In the genomic region with DNA sequence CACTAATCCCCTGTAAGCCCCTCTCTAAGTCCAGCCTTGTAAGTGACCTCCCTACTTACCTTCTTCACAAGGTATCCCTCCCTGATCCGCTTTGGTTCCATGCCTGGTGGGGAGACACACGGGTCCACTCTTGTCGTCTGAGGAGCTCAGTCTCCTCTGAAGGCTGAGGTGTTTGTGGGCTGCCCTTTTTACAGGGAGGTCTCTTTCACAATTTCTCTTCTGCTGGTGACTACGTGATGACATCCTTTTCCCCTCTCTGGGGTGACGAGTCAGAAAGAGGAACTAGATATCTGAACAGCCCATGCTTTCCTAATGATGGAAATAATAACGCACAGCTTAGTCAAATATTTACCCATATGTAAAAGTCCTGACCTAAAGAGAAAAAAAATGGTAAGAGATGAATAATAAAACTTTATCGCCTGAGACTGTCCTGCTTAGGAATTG, we compare ENCODE assay signal across 10 mouse cellular contexts. TPM values are rescaled to one million over a fixed set of nuclear protein-coding genes. Genes with fewer than 3 reads are reported as not detected.
DNase-seq lines count a peak whose midpoint lies in the region; ATAC-seq lines count a peak whose summit lies in the region.
"Had no signal": no experiment of that assay in that cellular context is flagged by ENCODE, and none has a peak within 500 bp of the region (broad histone marks: within the 10 kb centered on the region; RNA-seq: fewer than 3 reads in every experiment).

No protein-coding gene starts in this region.

- no peak overlapping the region for H3K27ac ChIP-seq in forebrain, embryonic 16.5 days (ENCODE audit: low read length)
- H3K27ac ChIP-seq: hindbrain, embryonic 15.5 days; limb, embryonic 15.5 days had no signal

- no peak overlapping the region for H3K9ac ChIP-seq in forebrain, embryonic 16.5 days (replicated peaks; ENCODE audit: low read depth, low read length)
- H3K9ac ChIP-seq: hindbrain, embryonic 15.5 days; limb, embryonic 15.5 days had no signal

- H3K4me1 ChIP-seq in forebrain, embryonic 16.5 days (replicated peaks; ENCODE audit: control insufficient read depth, insufficient read depth, low read length): no peaks in the 10 kb centered on the region
- H3K4me1 ChIP-seq: hindbrain, embryonic 15.5 days; limb, embryonic 15.5 days had no signal

- no peak overlapping the region for H3K4me2 ChIP-seq in forebrain, embryonic 16.5 days (ENCODE audit: low read length)
- H3K4me2 ChIP-seq: hindbrain, embryonic 15.5 days; limb, embryonic 15.5 days had no signal

- 77% methylated on average over 7 of the region's 7 CpGs for WGBS in forebrain, embryonic 16.5 days

- no peaks in the 10 kb centered on the region for H3K36me3 ChIP-seq in forebrain, embryonic 16.5 days (ENCODE audit: control insufficient read depth, insufficient read depth)
- H3K36me3 ChIP-seq: hindbrain, embryonic 15.5 days; limb, embryonic 15.5 days had no signal

- H3K27me3 ChIP-seq in forebrain, embryonic 16.5 days (replicated peaks; ENCODE audit: control insufficient read depth, insufficient read depth, low read length): no peaks in the 10 kb centered on the region
- H3K27me3 ChIP-seq: hindbrain, embryonic 15.5 days; limb, embryonic 15.5 days had no signal

- peak; percentile 24 to 39 for DNase-seq in spleen, adult 18-20 months
- DNase-seq in spleen, postnatal 14 days (ENCODE audit: low spot score in 2 of 2): no peak
- peak; percentile 70 for DNase-seq in c-Kit-positive CD71-negative TER-119-negative erythroid progenitor cells, embryonic 14.5 days (ENCODE audit: low read depth)
- DNase-seq in lung, postnatal 36 days: peak; percentile 50
- DNase-seq in thymus, adult 18-20 months: no peak
- DNase-seq in cerebellum, postnatal 25 days: no peak
- DNase-seq: embryo, embryonic 11 days had no signal

- no peak overlapping the region for H3K4me3 ChIP-seq in forebrain, embryonic 16.5 days (replicated peaks; ENCODE audit: low read length)
- H3K4me3 ChIP-seq: hindbrain, embryonic 15.5 days; limb, embryonic 15.5 days had no signal

- no peak for ATAC-seq in forebrain, embryonic 16.5 days

- H3K9me3 ChIP-seq in forebrain, embryonic 16.5 days (ENCODE audit: control insufficient read depth, low read length): no peaks in the 10 kb centered on the region
- H3K9me3 ChIP-seq: hindbrain, embryonic 15.5 days; limb, embryonic 15.5 days had no signal

RNA-seq across cellular contexts. Expression of a gene that starts 42.9 kb away (rescaled TPM):
- 133 and 160 TPM in 2 replicates for polyA plus RNA-seq in forebrain, embryonic 16.5 days (2015; fragmentation: Nextera tagmentation; extraction: Ambion mirVana)

RNA-seq across cellular contexts. Expression of a gene that starts 43.7 kb away (rescaled TPM):
- 3.2 and 3.3 TPM in 2 replicates for polyA plus RNA-seq in forebrain, embryonic 16.5 days (2015; fragmentation: Nextera tagmentation; extraction: Ambion mirVana)

RNA-seq across cellular contexts. Expression of a gene that starts 57.3 kb away (rescaled TPM):
- 0.91 and 1.1 TPM in 2 replicates for polyA plus RNA-seq in forebrain, embryonic 16.5 days (2015; fragmentation: Nextera tagmentation; extraction: Ambion mirVana)

Comparison
In these comparisons a context has a peak if more than half of its experiments do, and no peak if none do; other contexts are left out.
1. DNase-seq: peak in spleen, adult 18-20 months (2 of 2), c-Kit-positive CD71-negative TER-119-negative erythroid progenitor cells, embryonic 14.5 days (single experiment) and lung, postnatal 36 days (single experiment); none in spleen, postnatal 14 days (0 of 2), thymus, adult 18-20 months (0 of 2) and cerebellum, postnatal 25 days (0 of 2).